Mouse (Mus musculus) stomach, embryonic 14.5 days (tissue): ENCODE results near the gene Blm. TPM values are rescaled to one million over a fixed set of nuclear protein-coding genes. Genes with fewer than 3 reads are reported as not detected.

Source experiments
- ATAC-seq: fragments of 200-750 bp; cut with Nextera tagmentation; 2 replicates; pipeline ENCODE4 v1.8.0; 2017; ENCODE audit warnings: low read depth, moderate TSS enrichment; ENCODE audit not compliant: insufficient number of reproducible peaks, insufficient read depth, low FRiP score
- H3K27ac ChIP-seq: fragments of 300-500 bp; sonication (generic); 2 replicates; pipeline ENCODE4 v1.5.1; 2014; ENCODE audit warnings: mild to moderate bottlenecking, low read length, moderate library complexity, mixed read lengths
- H3K27me3 ChIP-seq: fragments of 300-500 bp; sonication (generic); 2 replicates; pipeline ENCODE4 v1.6.1; 2014; ENCODE audit warnings: low read length, control low read depth, mixed read lengths; ENCODE audit not compliant: control insufficient read depth, insufficient read depth
- H3K36me3 ChIP-seq: fragments of 300-500 bp; sonication (generic); 2 replicates; pipeline ENCODE4 v1.6.1; 2014; ENCODE audit warnings: mild to moderate bottlenecking, control low read depth, low read length, moderate library complexity, mixed read lengths; ENCODE audit not compliant: control insufficient read depth, insufficient read depth
- H3K4me1 ChIP-seq: fragments of 300-500 bp; sonication (generic); 2 replicates; pipeline ENCODE4 v1.6.1; 2014; ENCODE audit warnings: low read length, control low read depth, mixed read lengths; ENCODE audit not compliant: control insufficient read depth, insufficient read depth
- H3K4me2 ChIP-seq: fragments of 300-500 bp; sonication (generic); replicated peaks from 2 replicates; pipeline ENCODE4 v1.6.1; 2014; ENCODE audit warnings: low read depth, low read length, control low read depth
- H3K4me3 ChIP-seq: fragments of 300-500 bp; sonication (generic); 2 replicates; pipeline ENCODE4 v1.5.1; 2014; ENCODE audit warnings: low read depth, low read length, control low read depth
- H3K9ac ChIP-seq: fragments of 300-500 bp; sonication (generic); replicated peaks from 2 replicates; pipeline ENCODE4 v1.6.1; 2014; ENCODE audit warnings: low read depth, mild to moderate bottlenecking, control low read depth, low read length, moderate library complexity, mixed read lengths
- H3K9me3 ChIP-seq: fragments of 300-500 bp; sonication (generic); 2 replicates; pipeline ENCODE4 v1.6.1; 2016; ENCODE audit warnings: low read depth, low read length, control low read depth; ENCODE audit not compliant: control insufficient read depth
- WGBS: fragments of 180-500 bp; shearing (Covaris S2); extraction: QIAGEN DNeasy Blood & Tissue Kit; methylation state at CpG from one replicate; pipeline ENCODE4 v1.1.7; 2014; 5-methylcytosine and 5-hydroxymethylcytosine counted together
- polyA plus RNA-seq: library from polyadenylated mRNA; unstranded; fragments of >200 nt; fragmentation: Nextera tagmentation; extraction: Ambion mirVana; gene quantifications from 2 replicates; pipeline ENCODE4 v1.2.1, GENCODE M21; 2014

Gene Blm
- polyA plus RNA-seq, 1 experiment from 2014 or later, result 24.0 TPM

GRCm38 (mm10) chr7:80439789-80440488, 95.0 kb downstream of the Blm start:
- H3K4me2 ChIP-seq, result no peak overlapping the region
- no peak overlapping the region for H3K9ac ChIP-seq
- WGBS, result 78% methylated on average over 10 of the region's 10 CpGs
- H3K36me3 ChIP-seq, result no peaks in the 10 kb centered on the region
- H3K4me3 ChIP-seq, result no peak overlapping the region
- no peaks in the 10 kb centered on the region for H3K9me3 ChIP-seq
- no peak for ATAC-seq
- no peaks in the 10 kb centered on the region for H3K27me3 ChIP-seq
- peaks cover 11% of the 10 kb centered on the region for H3K4me1 ChIP-seq
- no peak overlapping the region for H3K27ac ChIP-seq

GRCm38 (mm10) chr7:80439032-80439760, 95.7 kb downstream of the Blm start:
- Histone ChIP-seq H3K27me3 (no peaks in the 10 kb centered on the region), H3K4me2 (no peak overlapping the region; the same call in 1 of the 2 replicates), H3K9ac (no peak overlapping the region), H3K9me3 (no peaks in the 10 kb centered on the region), H3K4me3 (no peak overlapping the region), H3K4me1 (peaks cover 7% of the 10 kb centered on the region; the same call in 1 of the 2 replicates), H3K27ac (no peak overlapping the region), H3K36me3 (no peaks in the 10 kb centered on the region)
- ATAC-seq, result no peak
- 27% methylated on average over 15 of the region's 15 CpGs for WGBS

GRCm38 (mm10) chr7:80436571-80436970, 98.3 kb downstream of the Blm start:
- Histone ChIP-seq H3K4me1 (0 out of 2 replicates have a peak, but pooled peaks cover 4% of the 10 kb centered on the region), H3K27ac (no peak overlapping the region), H3K9me3 (no peaks in the 10 kb centered on the region), H3K4me2 (no peak overlapping the region), H3K36me3 (no peaks in the 10 kb centered on the region), H3K4me3 (no peak overlapping the region), H3K9ac (no peak overlapping the region), H3K27me3 (no peaks in the 10 kb centered on the region)
- WGBS, result 85% methylated on average over 7 of the region's 7 CpGs
- no peak for ATAC-seq

- H3K4me3 ChIP-seq, result no peak overlapping the region
- H3K4me2 ChIP-seq, result no peak overlapping the region
- H3K27ac ChIP-seq, result no peak overlapping the region
- WGBS, result 44% methylated on average over 3 of the region's 3 CpGs
- ATAC-seq, result no peak
- no peaks in the 10 kb centered on the region for H3K36me3 ChIP-seq
- no peak overlapping the region for H3K9ac ChIP-seq
- no peaks in the 10 kb centered on the region for H3K4me1 ChIP-seq
- no peaks in the 10 kb centered on the region for H3K9me3 ChIP-seq
- no peaks in the 10 kb centered on the region for H3K27me3 ChIP-seq
Measured at GRCm38 (mm10) chr7:80435594-80435993, 99.3 kb downstream of the Blm start.

- Histone ChIP-seq H3K9me3 (no peaks in the 10 kb centered on the region), H3K27me3 (no peaks in the 10 kb centered on the region), H3K9ac (no peak overlapping the region), H3K4me1 (no peaks in the 10 kb centered on the region), H3K27ac (no peak overlapping the region), H3K4me2 (no peak overlapping the region), H3K36me3 (no peaks in the 10 kb centered on the region), H3K4me3 (no peak overlapping the region)
- no peak for ATAC-seq
- WGBS, result 92% methylated on average over 12 of the region's 12 CpGs
Measured at GRCm38 (mm10) chr7:80429661-80430060, 105.3 kb downstream of the Blm start.

- H3K27ac ChIP-seq, result no peak overlapping the region
- no peak for ATAC-seq
- H3K4me2 ChIP-seq, result no peak overlapping the region
- WGBS, result 76% methylated on average over 5 of the region's 5 CpGs
- H3K9ac ChIP-seq, result no peak overlapping the region
- H3K9me3 ChIP-seq, result no peaks in the 10 kb centered on the region
- no peak overlapping the region for H3K4me3 ChIP-seq
- 0 out of 2 replicates have a peak, but pooled peaks cover 3% of the 10 kb centered on the region for H3K4me1 ChIP-seq
- no peaks in the 10 kb centered on the region for H3K36me3 ChIP-seq
- no peaks in the 10 kb centered on the region for H3K27me3 ChIP-seq
Measured at GRCm38 (mm10) chr7:80427730-80428129, 107.2 kb downstream of the Blm start.

GRCm38 (mm10) chr7:80426363-80426762, 108.6 kb downstream of the Blm start:
- Histone ChIP-seq H3K4me1 (0 out of 2 replicates have a peak, but pooled peaks cover 4% of the 10 kb centered on the region), H3K27me3 (no peaks in the 10 kb centered on the region), H3K4me2 (no peak overlapping the region), H3K9ac (no peak overlapping the region), H3K9me3 (no peaks in the 10 kb centered on the region), H3K4me3 (no peak overlapping the region), H3K27ac (no peak overlapping the region), H3K36me3 (no peaks in the 10 kb centered on the region)
- no peak for ATAC-seq
- 68% methylated on average over 7 of the region's 7 CpGs for WGBS

GRCm38 (mm10) chr7:80424722-80425121, 110.2 kb downstream of the Blm start:
- Histone ChIP-seq H3K36me3 (no peaks in the 10 kb centered on the region), H3K9ac (no peak overlapping the region), H3K4me3 (no peak overlapping the region), H3K27ac (no peak overlapping the region), H3K4me2 (no peak overlapping the region), H3K4me1 (0 out of 2 replicates have a peak, but pooled peaks cover 4% of the 10 kb centered on the region), H3K27me3 (no peaks in the 10 kb centered on the region), H3K9me3 (no peaks in the 10 kb centered on the region)
- 78% methylated on average over 6 of the region's 6 CpGs for WGBS
- ATAC-seq, result no peak
